Mouse (Mus musculus): ENCODE results near the gene Stpg2. TPM values are rescaled to one million over a fixed set of nuclear protein-coding genes. Genes with fewer than 3 reads are reported as not detected.
"Not testable (repeated sequence)": the region's sequence is repeated elsewhere in the genome, so short reads cannot be mapped to it uniquely, and the experiment has no call there.

Gene Stpg2
- not detected for total RNA-seq (2021)
- long read RNA-seq, experiment 1: 0 reads
- long read RNA-seq, experiment 2: 0 reads

GRCm38 (mm10) chr3:139205444-139205998 lies at the start of gene Stpg2:
Gene Stpg2, plus strand, starts transcription at chr3:139205694.
- peak; percentile 91 for DNase-seq
- intact Hi-C loops (cut with DNase I; ENCODE audit: low total_unique reads): no loop called here

- intact Hi-C loops (cut with DNase I; ENCODE audit: low total_unique reads): no loop called here
- DNase-seq: no peak
Measured at GRCm38 (mm10) chr3:139162146-139162545, 43.3 kb upstream of the Stpg2 start.

GRCm38 (mm10) chr3:139162658-139163057 lies 42.8 kb upstream of the Stpg2 start:
- DNase-seq: no peak
- intact Hi-C loops (cut with DNase I; ENCODE audit: low total_unique reads): no loop called here

- intact Hi-C loops (cut with DNase I; ENCODE audit: low total_unique reads): no loop called here
- no peak for DNase-seq
Measured at GRCm38 (mm10) chr3:139168510-139169269, 36.8 kb upstream of the Stpg2 start.

- intact Hi-C loops (cut with DNase I; ENCODE audit: low total_unique reads): no loop called here
- no peak for DNase-seq
Measured at GRCm38 (mm10) chr3:139169740-139170139, 35.8 kb upstream of the Stpg2 start.

- no peak for DNase-seq
- intact Hi-C loops (cut with DNase I; ENCODE audit: low total_unique reads): no loop called here
Measured at GRCm38 (mm10) chr3:139176936-139177335, 28.6 kb upstream of the Stpg2 start.

- intact Hi-C loops (cut with DNase I; ENCODE audit: low total_unique reads): loop anchor here (10.0 kb wide), 1 partner anchor 547 kb away; no protein-coding TSS in a partner anchor
- no peak for DNase-seq
Measured at GRCm38 (mm10) chr3:139191541-139191940, 14.0 kb upstream of the Stpg2 start.

- intact Hi-C loops (cut with DNase I; ENCODE audit: low total_unique reads): loop anchor here (10.0 kb wide), 1 partner anchor 549 kb away; no protein-coding TSS in a partner anchor
Measured at GRCm38 (mm10) chr3:139193917-139194316, 11.6 kb upstream of the Stpg2 start.

GRCm38 (mm10) chr3:139198412-139198811 lies 7.1 kb upstream of the Stpg2 start:
- no peak for DNase-seq
- intact Hi-C loops (cut with DNase I; ENCODE audit: low total_unique reads): loop anchor here (10.0 kb wide), 1 partner anchor 554 kb away; no protein-coding TSS in a partner anchor

More at GRCm38 (mm10) chr3:139193917-139194316, 11.6 kb upstream of the Stpg2 start:
- DNase-seq: no peak

- intact Hi-C loops (cut with DNase I; ENCODE audit: low total_unique reads): no loop called here
- DNase-seq: no peak
Measured at GRCm38 (mm10) chr3:139200324-139200723, 5.2 kb upstream of the Stpg2 start.

GRCm38 (mm10) chr3:139216945-139217344 lies 11.5 kb downstream of the Stpg2 start:
- intact Hi-C loops (cut with DNase I; ENCODE audit: low total_unique reads): no loop called here
- no peak for DNase-seq

GRCm38 (mm10) chr3:139225123-139225522 lies 19.6 kb downstream of the Stpg2 start:
- intact Hi-C loops (cut with DNase I; ENCODE audit: low total_unique reads): no loop called here
- no peak for DNase-seq

- no peak for DNase-seq
- intact Hi-C loops (cut with DNase I; ENCODE audit: low total_unique reads): no loop called here
Measured at GRCm38 (mm10) chr3:139226811-139227210, 21.3 kb downstream of the Stpg2 start.

- no peak for DNase-seq
- intact Hi-C loops (cut with DNase I; ENCODE audit: low total_unique reads): no loop called here
Measured at GRCm38 (mm10) chr3:139245219-139245618, 39.7 kb downstream of the Stpg2 start.

- intact Hi-C loops (cut with DNase I; ENCODE audit: low total_unique reads): no loop called here
- no peak for DNase-seq
Measured at GRCm38 (mm10) chr3:139246508-139246907, 41.0 kb downstream of the Stpg2 start.

- intact Hi-C loops (cut with DNase I; ENCODE audit: low total_unique reads): not testable (repeated sequence)
Measured at GRCm38 (mm10) chr3:139262359-139262758, 56.9 kb downstream of the Stpg2 start.

GRCm38 (mm10) chr3:139297909-139298308 lies 92.4 kb downstream of the Stpg2 start:
- no peak for DNase-seq
- intact Hi-C loops (cut with DNase I; ENCODE audit: low total_unique reads): no loop called here

More at GRCm38 (mm10) chr3:139262359-139262758, 56.9 kb downstream of the Stpg2 start:
- DNase-seq: not testable (repeated sequence)

- intact Hi-C loops (cut with DNase I; ENCODE audit: low total_unique reads): no loop called here
- no peak for DNase-seq
Measured at GRCm38 (mm10) chr3:139308078-139308809, 102.8 kb downstream of the Stpg2 start.

GRCm38 (mm10) chr3:139311721-139312120 lies 106.2 kb downstream of the Stpg2 start:
- DNase-seq: no peak
- intact Hi-C loops (cut with DNase I; ENCODE audit: low total_unique reads): no loop called here

GRCm38 (mm10) chr3:139380494-139380893 lies 175.0 kb downstream of the Stpg2 start:
- intact Hi-C loops (cut with DNase I; ENCODE audit: low total_unique reads): no loop called here
- no peak for DNase-seq
